Mouse (Mus musculus) olfactory bulb, adult 2 months (tissue): ENCODE measurements around the gene Gm4450.
"Not testable (repeated sequence)": the region's sequence is repeated elsewhere in the genome, so short reads cannot be mapped to it uniquely, and the experiment has no call there.

Experiments
- CTCF ChIP-seq: fragments of 200-500 bp; IDR thresholded peaks from 2 replicates; pipeline ENCODE4 v1.5.1; 2012; ENCODE audit warnings: low read depth, mild to moderate bottlenecking, low read length, moderate library complexity; ENCODE audit not compliant: insufficient read depth
- POLR2A ChIP-seq: fragments of 200-500 bp; IDR thresholded peaks from 2 replicates; pipeline ENCODE4 v1.6.1; 2012; ENCODE audit warnings: mild to moderate bottlenecking, low read depth, low read length, moderate library complexity; ENCODE audit not compliant: insufficient read depth

GRCm38 (mm10) chr3:98443924-98444323 lies 13.0 kb downstream of the Gm4450 start:
- not testable (repeated sequence) for TF ChIP-seq POLR2A, CTCF
